Mouse (Mus musculus) ovary, adult 10 weeks (tissue): ENCODE data around the gene Ctnnbl1. TPM values are rescaled to one million over a fixed set of nuclear protein-coding genes. Genes with fewer than 3 reads are reported as not detected.

Experiments used
- polyA plus RNA-seq: library from polyadenylated mRNA; stranded (reverse); fragments of 350-450 nt; fragmentation: Illumina TruSeq; extraction: RNeasy Lipid Tissue Mini Kit (QIAGEN cat#74804); gene quantifications from one replicate; pipeline ENCODE4 v1.2.3, GENCODE M21; 2014

Ctnnbl1 gene
- 2.8 TPM for polyA plus RNA-seq

DNA sequence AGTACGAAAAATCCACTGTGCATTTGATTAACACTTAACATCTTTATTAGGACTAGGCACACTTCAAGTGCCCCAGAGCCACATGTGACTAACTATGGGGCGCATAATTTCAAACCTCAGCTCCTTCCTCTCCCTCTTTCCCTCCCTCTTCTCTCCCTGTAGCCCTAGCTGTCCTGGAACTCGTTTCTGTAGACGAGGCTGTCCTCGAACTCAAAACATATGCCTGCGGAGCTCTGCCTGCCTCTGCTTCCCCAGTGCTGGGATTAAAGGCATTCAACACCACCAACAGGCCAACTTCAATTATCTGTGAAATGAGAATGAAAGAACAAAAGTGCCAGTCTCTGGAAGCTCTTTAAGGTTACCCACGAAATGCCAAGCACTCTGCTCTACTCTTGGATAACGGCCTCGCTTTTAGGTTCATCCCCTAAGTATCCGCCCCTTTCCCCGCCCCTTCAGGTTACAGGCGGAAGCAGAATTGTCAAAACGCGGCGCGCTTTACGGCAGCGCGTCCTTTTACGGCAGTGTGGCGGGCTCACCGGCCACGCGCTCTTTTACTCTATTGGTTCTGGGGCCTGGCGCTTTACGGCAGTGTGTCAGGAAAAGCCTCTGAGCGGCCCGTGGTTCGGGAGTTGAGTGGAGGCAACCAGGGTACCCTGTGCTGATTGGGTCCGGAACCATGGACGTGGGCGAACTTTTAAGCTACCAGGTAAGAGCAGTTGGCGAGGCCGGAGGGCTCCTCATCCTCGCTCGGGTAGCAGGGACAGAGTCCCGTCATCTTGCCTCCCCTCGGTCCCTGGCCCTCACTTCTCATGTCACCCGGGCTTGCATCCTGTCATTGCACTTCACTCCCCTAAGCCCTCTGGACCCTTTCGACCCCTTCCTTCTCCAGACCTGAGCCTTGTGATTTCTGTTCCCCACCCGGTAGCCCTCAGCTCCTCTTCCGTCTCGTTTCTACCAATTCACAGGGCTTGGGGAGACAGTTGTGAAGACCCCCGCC is at the start of gene Ctnnbl1:
TSS of gene Ctnnbl1 (plus strand) at position 548 of the 997 bp plus-strand sequence.

DNA sequence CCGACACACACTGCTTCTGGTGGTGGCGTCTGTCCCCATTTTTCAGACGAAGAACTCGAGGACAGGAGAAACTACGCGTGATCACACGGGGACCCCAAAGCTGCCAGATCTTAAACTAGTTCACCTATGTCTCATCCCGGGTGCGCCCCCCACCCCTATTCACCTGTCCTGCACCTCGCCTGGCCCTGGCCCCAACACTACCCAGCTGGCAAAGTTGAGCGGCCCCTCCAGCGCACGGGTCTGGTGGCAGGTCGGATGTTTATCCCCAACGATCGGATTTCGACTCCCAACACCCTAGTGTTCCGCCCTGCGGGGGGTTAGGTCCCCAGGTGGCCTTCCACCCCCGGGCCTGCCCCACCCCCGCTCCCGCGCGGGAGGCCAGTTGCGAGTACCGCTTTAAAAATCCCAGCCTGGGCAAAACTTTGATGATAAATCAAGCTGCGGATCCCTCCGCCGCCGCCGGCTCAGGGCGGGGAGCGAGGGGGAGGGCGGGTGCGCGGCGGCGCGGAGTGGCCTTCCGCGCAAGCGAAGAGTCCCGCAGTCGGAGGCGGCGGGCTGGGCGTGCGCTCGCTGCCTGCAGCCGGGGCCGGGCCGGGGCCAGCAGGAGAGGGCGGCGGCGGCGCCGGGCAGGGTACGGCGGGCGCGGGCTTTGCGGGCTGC is 177.0 kb downstream of the Ctnnbl1 start, which contains the start of gene Vstm2l:
TSS of gene Vstm2l (plus strand) at position 549 of the 660 bp plus-strand sequence.

Other genes starting within 250 kb of the Ctnnbl1 start
- gene Nnat, start 177.3 kb upstream of the Ctnnbl1 start, polyA plus RNA-seq = 34.3 TPM
- gene Blcap, start 166.1 kb upstream of the Ctnnbl1 start, polyA plus RNA-seq = 32.6 TPM
- not detected for gene Vstm2l, start 177.3 kb downstream of the Ctnnbl1 start, polyA plus RNA-seq